In the genomic region with DNA sequence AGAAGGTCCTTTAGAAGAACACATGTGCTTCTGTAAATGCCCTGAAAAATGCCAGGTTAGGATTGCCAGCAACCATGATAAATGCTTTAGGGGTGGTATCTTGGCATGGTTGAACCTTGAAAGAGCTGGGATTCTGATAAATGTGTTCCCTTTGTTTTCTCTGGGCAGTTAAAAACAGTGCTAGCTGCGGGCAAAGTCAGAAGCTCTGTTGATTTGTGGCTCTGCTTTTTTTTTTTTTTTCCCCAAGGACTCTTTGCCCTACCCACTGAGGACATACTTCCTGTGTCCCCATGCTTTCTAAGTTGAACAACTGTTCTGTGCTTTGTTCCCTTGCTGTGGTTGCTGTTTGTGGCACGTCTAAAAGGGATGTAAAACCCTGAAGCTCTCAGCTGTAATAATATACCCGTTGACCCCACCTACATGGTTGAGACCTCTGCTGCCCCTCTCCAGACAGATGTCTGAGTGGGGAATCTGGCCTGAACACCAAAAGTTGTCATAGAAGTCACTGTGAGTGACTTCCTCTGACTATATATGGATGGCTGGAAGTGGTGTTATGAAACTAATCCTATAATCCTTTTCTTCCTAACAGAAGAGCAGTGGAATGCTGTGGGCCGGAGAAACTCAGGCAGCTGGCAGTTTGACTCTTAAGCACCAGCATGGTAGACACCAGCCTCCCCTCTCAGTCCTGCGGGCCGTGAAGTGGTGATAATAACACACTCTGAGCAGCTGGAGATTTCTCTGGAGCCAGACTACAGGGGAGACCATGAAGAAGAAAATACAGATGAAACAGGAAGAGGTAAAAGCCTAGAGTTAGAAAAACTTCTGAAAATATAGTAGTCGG, we compare ENCODE assay signal across 14 mouse cellular contexts.
DNase-seq lines count a peak whose midpoint lies in the region; ATAC-seq and TF ChIP-seq lines count a peak whose summit lies in the region.
"Had no signal": no experiment of that assay in that cellular context is flagged by ENCODE, and none has a peak within 500 bp of the region (broad histone marks: within the 10 kb centered on the region; RNA-seq: fewer than 3 reads in every experiment).

No protein-coding gene starts in this region.

- no peaks in the 10 kb centered on the region for H3K27me3 ChIP-seq in embryonic facial prominence, embryonic 14.5 days (replicated peaks; ENCODE audit: control insufficient read depth, insufficient read depth, low read length)
- no peaks in the 10 kb centered on the region for H3K27me3 ChIP-seq in embryonic facial prominence, embryonic 10.5 days (replicated peaks; ENCODE audit: low read depth, poor library complexity, severe bottlenecking)
- no peaks in the 10 kb centered on the region for H3K27me3 ChIP-seq in lung, embryonic 16.5 days (ENCODE audit: control insufficient read depth, insufficient read depth, low read depth, low read length)
- no peaks in the 10 kb centered on the region for H3K27me3 ChIP-seq in limb, embryonic 10.5 days (ENCODE audit: low read depth, poor library complexity, severe bottlenecking)
- no peaks in the 10 kb centered on the region for H3K27me3 ChIP-seq in stomach, postnatal 0 days (ENCODE audit: control insufficient read depth, insufficient read depth, low read length)
- no peaks in the 10 kb centered on the region for H3K27me3 ChIP-seq in midbrain, embryonic 14.5 days (ENCODE audit: control insufficient read depth, insufficient read depth, low read length)

- H3K27ac ChIP-seq in embryonic facial prominence, embryonic 14.5 days (replicated peaks; ENCODE audit: low read depth, low read length) = no peak overlapping the region
- H3K27ac ChIP-seq in embryonic facial prominence, embryonic 10.5 days (replicated peaks) = no peak overlapping the region
- no peak overlapping the region for H3K27ac ChIP-seq in lung, embryonic 16.5 days (ENCODE audit: low read length)
- no peak overlapping the region for H3K27ac ChIP-seq in limb, embryonic 10.5 days
- H3K27ac ChIP-seq in stomach, postnatal 0 days (replicated peaks) = no peak overlapping the region
- H3K27ac ChIP-seq in midbrain, embryonic 14.5 days (replicated peaks; ENCODE audit: low read depth, low read length) = no peak overlapping the region
- H3K27ac ChIP-seq: kidney, postnatal 0 days; liver, embryonic 14.5 days had no signal

- no peak overlapping the region for H3K4me3 ChIP-seq in embryonic facial prominence, embryonic 14.5 days (ENCODE audit: low read depth, low read length)
- H3K4me3 ChIP-seq in embryonic facial prominence, embryonic 10.5 days = no peak overlapping the region
- no peak overlapping the region for H3K4me3 ChIP-seq in lung, embryonic 16.5 days (ENCODE audit: low read length)
- H3K4me3 ChIP-seq in limb, embryonic 10.5 days = no peak overlapping the region
- no peak overlapping the region for H3K4me3 ChIP-seq in stomach, postnatal 0 days (ENCODE audit: low read depth, low read length)
- H3K4me3 ChIP-seq in midbrain, embryonic 14.5 days (replicated peaks; ENCODE audit: low read depth, low read length) = no peak overlapping the region

- no peak for TF ChIP-seq CTCF in stomach, postnatal 0 days (IDR thresholded peaks at IDR 0.05; ENCODE audit: low read depth)

- DNase-seq in embryonic facial prominence, embryonic 14.5 days (ENCODE audit: low spot score) = peak; percentile 76
- DNase-seq in embryonic facial prominence, embryonic 10.5 days (ENCODE audit: low spot score) = no peak
- DNase-seq in lung, postnatal 25 days (ENCODE audit: low spot score) = no peak
- DNase-seq in limb, embryonic 10.5 days (ENCODE audit: low spot score) = peak; percentile 28
- no peak for DNase-seq in stomach, postnatal 0 days (ENCODE audit: low spot score)
- DNase-seq in layer of hippocampus, postnatal 14 days (ENCODE audit: low spot score in 2 of 2) = no peak
- DNase-seq in midbrain, embryonic 14.5 days = no peak
- DNase-seq: cerebellum, adult 2 months; thymus, postnatal 14 days had no signal

- 41% methylated on average over 7 of the region's 7 CpGs for WGBS in embryonic facial prominence, embryonic 14.5 days
- WGBS in embryonic facial prominence, embryonic 10.5 days = 46% methylated on average over 7 of the region's 7 CpGs
- 59% methylated on average over 7 of the region's 7 CpGs for WGBS in lung, embryonic 16.5 days
- 59% methylated on average over 7 of the region's 7 CpGs for WGBS in limb, embryonic 10.5 days
- 45% methylated on average over 7 of the region's 7 CpGs for WGBS in stomach, postnatal 0 days
- WGBS in midbrain, embryonic 14.5 days = 74% methylated on average over 7 of the region's 7 CpGs

- H3K9me3 ChIP-seq in embryonic facial prominence, embryonic 14.5 days (ENCODE audit: control insufficient read depth, low read length) = no peaks in the 10 kb centered on the region
- H3K9me3 ChIP-seq in embryonic facial prominence, embryonic 10.5 days = no peaks in the 10 kb centered on the region
- no peaks in the 10 kb centered on the region for H3K9me3 ChIP-seq in lung, embryonic 16.5 days (ENCODE audit: control insufficient read depth, low read length)
- H3K9me3 ChIP-seq in limb, embryonic 10.5 days (replicated peaks) = no peaks in the 10 kb centered on the region
- no peaks in the 10 kb centered on the region for H3K9me3 ChIP-seq in stomach, postnatal 0 days (ENCODE audit: control insufficient read depth, low read length)
- no peaks in the 10 kb centered on the region for H3K9me3 ChIP-seq in midbrain, embryonic 14.5 days (ENCODE audit: control insufficient read depth, low read length)

- no peak for TF ChIP-seq EP300 in stomach, postnatal 0 days (optimal IDR thresholded peaks at IDR 0.05)

- no peak overlapping the region for H3K9ac ChIP-seq in embryonic facial prominence, embryonic 14.5 days (ENCODE audit: low read depth, low read length)
- no peak overlapping the region for H3K9ac ChIP-seq in lung, embryonic 16.5 days (ENCODE audit: low read length)
- H3K9ac ChIP-seq in stomach, postnatal 0 days (ENCODE audit: low read length) = no peak overlapping the region
- no peak overlapping the region for H3K9ac ChIP-seq in midbrain, embryonic 14.5 days (replicated peaks; ENCODE audit: low read length)
- H3K9ac ChIP-seq: hindbrain, embryonic 14.5 days; liver, embryonic 14.5 days had no signal

- H3K4me2 ChIP-seq in embryonic facial prominence, embryonic 14.5 days (ENCODE audit: low read depth, low read length) = no peak overlapping the region
- no peak overlapping the region for H3K4me2 ChIP-seq in lung, embryonic 16.5 days (ENCODE audit: low read depth, low read length)
- H3K4me2 ChIP-seq in stomach, postnatal 0 days (replicated peaks; ENCODE audit: low read depth) = no peak overlapping the region
- H3K4me2 ChIP-seq in midbrain, embryonic 14.5 days (ENCODE audit: low read length) = no peak overlapping the region
- H3K4me2 ChIP-seq: heart, embryonic 11.5 days; hindbrain, embryonic 14.5 days had no signal

- H3K36me3 ChIP-seq in embryonic facial prominence, embryonic 14.5 days (ENCODE audit: control insufficient read depth, insufficient read depth, low read length) = no peaks in the 10 kb centered on the region
- no peaks in the 10 kb centered on the region for H3K36me3 ChIP-seq in embryonic facial prominence, embryonic 10.5 days (replicated peaks)
- no peaks in the 10 kb centered on the region for H3K36me3 ChIP-seq in lung, embryonic 16.5 days (ENCODE audit: control insufficient read depth, insufficient read depth, low read length)
- no peaks in the 10 kb centered on the region for H3K36me3 ChIP-seq in limb, embryonic 10.5 days
- H3K36me3 ChIP-seq in stomach, postnatal 0 days (ENCODE audit: control insufficient read depth, insufficient read depth, low read length) = no peaks in the 10 kb centered on the region
- no peaks in the 10 kb centered on the region for H3K36me3 ChIP-seq in midbrain, embryonic 14.5 days (ENCODE audit: control insufficient read depth, insufficient read depth, low read length)

- H3K4me1 ChIP-seq in embryonic facial prominence, embryonic 14.5 days (ENCODE audit: control insufficient read depth, insufficient read depth, low read length) = no peaks in the 10 kb centered on the region
- H3K4me1 ChIP-seq in embryonic facial prominence, embryonic 10.5 days = peaks cover 20% of the 10 kb centered on the region
- H3K4me1 ChIP-seq in lung, embryonic 16.5 days (replicated peaks; ENCODE audit: control insufficient read depth, insufficient read depth, low read length) = peaks cover 4% of the 10 kb centered on the region
- peaks cover 13% of the 10 kb centered on the region for H3K4me1 ChIP-seq in limb, embryonic 10.5 days
- 0 out of 2 replicates have a peak, but pooled peaks cover 2% of the 10 kb centered on the region for H3K4me1 ChIP-seq in stomach, postnatal 0 days (replicated peaks; ENCODE audit: control insufficient read depth, insufficient read depth)
- H3K4me1 ChIP-seq in midbrain, embryonic 14.5 days (ENCODE audit: control insufficient read depth, insufficient read depth, low read length) = no peaks in the 10 kb centered on the region

- ATAC-seq in embryonic facial prominence, embryonic 14.5 days (ENCODE audit: low read depth) = peak; percentile 86
- peak; percentile 51 for ATAC-seq in lung, embryonic 16.5 days (ENCODE audit: low read depth)
- 0 out of 2 replicates have a peak, but pooled peaks have one; percentile 21 for ATAC-seq in stomach, postnatal 0 days (ENCODE audit: low FRiP score, low TSS enrichment)
- no peak for ATAC-seq in midbrain, embryonic 14.5 days (ENCODE audit: low FRiP score, low TSS enrichment)

Comparison
In these comparisons a context has a peak if more than half of its experiments do, and no peak if none do; other contexts are left out.
1. DNase-seq: peak in embryonic facial prominence, embryonic 14.5 days (single experiment) and limb, embryonic 10.5 days (single experiment); none in embryonic facial prominence, embryonic 10.5 days (single experiment), lung, postnatal 25 days (single experiment), stomach, postnatal 0 days (single experiment), layer of hippocampus, postnatal 14 days (0 of 2) and midbrain, embryonic 14.5 days (single experiment).